Comparison of ENCODE assay signal across 12 mouse cellular contexts in genomic region chr2:158070885-158071632, GRCm38 (mm10). TPM values are rescaled to one million over a fixed set of nuclear protein-coding genes. Genes with fewer than 3 reads are reported as not detected.
DNase-seq lines count a peak whose midpoint lies in the region; ATAC-seq and TF ChIP-seq lines count a peak whose summit lies in the region.
"Had no signal": no experiment of that assay in that cellular context is flagged by ENCODE, and none has a peak within 500 bp of the region (broad histone marks: within the 10 kb centered on the region; RNA-seq: fewer than 3 reads in every experiment).

No protein-coding gene starts in this region.

- no peaks in the 10 kb centered on the region for H3K9me3 ChIP-seq in kidney, embryonic 15.5 days (replicated peaks)
- H3K9me3 ChIP-seq: limb, embryonic 10.5 days; midbrain, embryonic 12.5 days had no signal

- no peak overlapping the region for H3K4me3 ChIP-seq in heart, adult 2 months
- H3K4me3 ChIP-seq in kidney, embryonic 15.5 days (replicated peaks), result no peak overlapping the region
- no peak overlapping the region for H3K4me3 ChIP-seq in cerebellum, adult 2 months (replicated peaks; ENCODE audit: insufficient read depth, low read depth, low read length)
- H3K4me3 ChIP-seq: limb, embryonic 10.5 days; midbrain, embryonic 12.5 days had no signal

- ATAC-seq in kidney, embryonic 15.5 days (replicated peaks; ENCODE audit: low FRiP score), result no peak
- ATAC-seq: forebrain, embryonic 16.5 days had no signal

- H3K27ac ChIP-seq in heart, adult 2 months, result peak overlapping the region; percentile 42
- H3K27ac ChIP-seq in kidney, embryonic 15.5 days, result peak overlapping the region; percentile 22; the same call in 1 of the 2 replicates
- no peak overlapping the region for H3K27ac ChIP-seq in cerebellum, adult 2 months (ENCODE audit: insufficient read depth, low read length)
- H3K27ac ChIP-seq: limb, embryonic 10.5 days; midbrain, embryonic 12.5 days had no signal

- WGBS in heart, adult 2 months, result 65% methylated on average over 3 of the region's 3 CpGs
- 62% methylated on average over 3 of the region's 3 CpGs for WGBS in kidney, embryonic 15.5 days
- WGBS in cerebellum, adult 2 months, result 80% methylated on average over 3 of the region's 3 CpGs

- no peaks in the 10 kb centered on the region for H3K79me2 ChIP-seq in heart, adult 2 months (replicated peaks; ENCODE audit: control insufficient read depth, insufficient read depth, low read length)

- peaks cover 15% of the 10 kb centered on the region for H3K36me3 ChIP-seq in heart, adult 2 months (ENCODE audit: control insufficient read depth, insufficient read depth, low read length)
- peaks cover 94% of the 10 kb centered on the region for H3K36me3 ChIP-seq in kidney, embryonic 15.5 days

- peak; percentile 26; the same call in 1 of the 2 replicates for TF ChIP-seq CTCF in heart, adult 2 months (IDR thresholded peaks at IDR 0.05)
- no peak for TF ChIP-seq CTCF in cerebellum, adult 2 months (IDR thresholded peaks at IDR 0.05; ENCODE audit: borderline replicate concordance, insufficient read depth, low read depth, low read length)

- no peak overlapping the region for H3K4me2 ChIP-seq in kidney, embryonic 15.5 days
- H3K4me2 ChIP-seq: midbrain, embryonic 12.5 days had no signal

- H3K4me1 ChIP-seq in heart, adult 2 months (ENCODE audit: control insufficient read depth, insufficient read depth, low read length), result no peaks in the 10 kb centered on the region
- peaks cover 11% of the 10 kb centered on the region for H3K4me1 ChIP-seq in kidney, embryonic 15.5 days
- no peaks in the 10 kb centered on the region for H3K4me1 ChIP-seq in cerebellum, adult 2 months (ENCODE audit: control insufficient read depth, insufficient read depth, low read length)
- H3K4me1 ChIP-seq: limb, embryonic 10.5 days; midbrain, embryonic 12.5 days had no signal

- intact Hi-C loops in heart, adult 2 months (cut with DNase I), result no loop called here
- intact Hi-C loops in heart, postnatal 25 days (cut with DNase I), result no loop called here

- DNase-seq in heart, adult 2 months, result peak in 1 of 2 experiments; percentile 16
- DNase-seq in heart, postnatal 25 days (ENCODE audit: low spot score), result no peak
- peak; percentile 69 for DNase-seq in urinary bladder, postnatal 14 days (ENCODE audit: low spot score)
- no peak for DNase-seq in urinary bladder, adult 2 months (ENCODE audit: low spot score)
- no peak for DNase-seq in frontal cortex, postnatal 25 days (ENCODE audit: low spot score in 2 of 2)
- no peak for DNase-seq in cerebellum, adult 2 months
- DNase-seq in cerebellum, adult 9-10 months, result no peak
- DNase-seq: embryo, embryonic 11 days had no signal

- TF ChIP-seq EP300 in heart, adult 2 months (IDR thresholded peaks at IDR 0.05; ENCODE audit: insufficient read depth, low read depth, low read length), result no peak

- no peak for TF ChIP-seq POLR2A in heart, adult 2 months (IDR thresholded peaks at IDR 0.05; ENCODE audit: insufficient read depth, low read depth, low read length)
- no peak for TF ChIP-seq POLR2A in cerebellum, adult 2 months (IDR thresholded peaks at IDR 0.05; ENCODE audit: borderline replicate concordance, insufficient read depth, low read length)

- no peak overlapping the region for H3K9ac ChIP-seq in heart, adult 2 months (ENCODE audit: low read depth, low read length)
- H3K9ac ChIP-seq in kidney, embryonic 15.5 days, result no peak overlapping the region
- H3K9ac ChIP-seq: midbrain, embryonic 12.5 days had no signal

- H3K27me3 ChIP-seq in heart, adult 2 months (ENCODE audit: control insufficient read depth, insufficient read depth, low read length), result no peaks in the 10 kb centered on the region
- H3K27me3 ChIP-seq in kidney, embryonic 15.5 days, result no peaks in the 10 kb centered on the region
- no peaks in the 10 kb centered on the region for H3K27me3 ChIP-seq in cerebellum, adult 2 months (ENCODE audit: control insufficient read depth, insufficient read depth, low read length)
- H3K27me3 ChIP-seq: midbrain, embryonic 12.5 days had no signal

RNA-seq across cellular contexts. Expression of gene Rprd1b, which starts 42.8 kb away (rescaled TPM):
- total RNA-seq in heart, adult 2 months (2021), result 10 to 100 TPM; 32.9 to 33.5 TPM
- 15.9 and 20.8 TPM in 2 replicates for polyA plus RNA-seq in heart, adult 2 months (2012; rRNA removed)
- total RNA-seq in heart, postnatal 25 days (2021), result 10 to 100 TPM; 25.5 to 29.4 TPM
- polyA plus RNA-seq in urinary bladder, adult 2 months (2012; rRNA removed), result 17.7 and 18.5 TPM in 2 replicates
- 44.8 and 48.9 TPM in 2 replicates for polyA plus RNA-seq in kidney, embryonic 15.5 days (2015; fragmentation: Nextera tagmentation; extraction: Ambion mirVana)
- 22.4 and 22.7 TPM in 2 replicates for polyA plus RNA-seq in cerebellum, adult 2 months (2012; rRNA removed)

RNA-seq across cellular contexts. Expression of gene Tti1, which starts 42.8 kb away (rescaled TPM):
- 10 to 100 TPM; 24.3 to 25.3 TPM for total RNA-seq in heart, adult 2 months (2021)
- polyA plus RNA-seq in heart, adult 2 months (2012; rRNA removed), result 17.3 and 25.9 TPM in 2 replicates
- total RNA-seq in heart, postnatal 25 days (2021), result 10 to 100 TPM; 22.1 to 25.2 TPM
- polyA plus RNA-seq in urinary bladder, adult 2 months (2012; rRNA removed), result 19.6 and 20.8 TPM in 2 replicates
- polyA plus RNA-seq in kidney, embryonic 15.5 days (2015; fragmentation: Nextera tagmentation; extraction: Ambion mirVana), result 28.1 and 29.8 TPM in 2 replicates
- polyA plus RNA-seq in cerebellum, adult 2 months (2012; rRNA removed), result 19.9 and 21.4 TPM in 2 replicates
